Mouse (Mus musculus): ENCODE measurements around the gene Hrasls5. TPM values are rescaled to one million over a fixed set of nuclear protein-coding genes. Genes with fewer than 3 reads are reported as not detected.

Hrasls5 gene
- polyA plus RNA-seq, 1 experiment from 2014 or later = not detected

DNA sequence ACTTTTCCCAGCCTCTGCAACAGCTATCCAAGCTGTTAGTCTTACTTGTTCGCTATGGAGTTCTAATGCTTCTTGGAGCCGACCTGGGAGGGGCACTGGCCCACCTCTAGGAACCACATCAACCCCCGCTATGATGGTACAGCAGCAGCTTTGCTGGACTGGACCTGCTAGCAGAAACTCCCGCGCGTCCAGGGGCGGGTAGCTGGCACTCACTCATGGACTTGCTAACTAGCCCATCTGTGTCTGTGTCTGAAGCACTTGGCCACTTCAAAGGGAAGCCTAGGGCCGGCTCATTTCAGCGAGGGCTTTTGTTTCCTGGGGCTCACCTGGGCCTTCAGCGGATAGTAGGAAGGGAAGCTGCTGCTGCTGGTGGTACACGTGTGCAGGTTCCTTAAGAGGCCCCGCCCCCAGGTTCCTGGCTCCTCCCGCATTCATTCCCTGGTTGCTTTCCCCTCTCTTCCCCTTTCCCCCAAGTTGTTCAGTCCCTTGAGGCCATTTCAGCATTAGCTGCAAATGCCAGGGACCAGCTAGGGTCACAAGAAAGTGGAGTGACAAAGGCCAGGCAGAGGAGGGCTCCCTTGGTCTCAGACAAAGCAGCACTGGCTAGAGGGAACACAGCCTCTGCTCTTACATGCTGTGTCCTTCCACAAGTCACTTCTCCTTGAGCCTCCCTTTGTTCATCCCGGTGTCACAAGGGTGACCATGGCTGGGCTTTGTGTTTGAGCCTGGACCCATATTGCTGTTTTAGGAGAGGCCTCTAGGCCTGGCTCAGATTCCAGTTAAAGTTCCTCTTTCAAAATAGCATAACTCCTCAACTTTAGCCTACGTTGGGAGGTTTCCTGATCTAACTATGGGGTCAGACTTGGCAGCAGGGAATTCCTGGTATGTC is 5.3 kb upstream of the Hrasls5 start, which contains the start of gene Lgals12:
Gene Lgals12 (minus strand): TSS at position 393 of the 889 bp plus-strand sequence.
- peak within 1 kb of the TSS; percentile 68 for H3K4me2 ChIP-seq
- no peaks in the 10 kb centered on the region for H3K36me3 ChIP-seq (ENCODE audit: insufficient read depth)
- H3K27me3 ChIP-seq (ENCODE audit: insufficient read depth, low read length) = 0 out of 2 replicates have a peak, but pooled peaks cover 2% of the 10 kb centered on the region
- peak within 1 kb of the TSS; percentile 25; the same call in 1 of the 2 replicates for H3K9ac ChIP-seq
- H3K27ac ChIP-seq (ENCODE audit: low read depth) = peak within 1 kb of the TSS; percentile 66
- peak within 1 kb of the TSS; percentile 23 for H3K4me3 ChIP-seq (ENCODE audit: low read depth, low read length)
- ATAC-seq (ENCODE audit: insufficient read depth) = peak; percentile 45; the same call in 1 of the 2 replicates
- H3K9me3 ChIP-seq (ENCODE audit: low read depth, low read length) = no peaks in the 10 kb centered on the region
- 6% methylated on average over 15 of the region's 15 CpGs for WGBS
- H3K4me1 ChIP-seq (ENCODE audit: insufficient read depth) = peaks cover 15% of the 10 kb centered on the region
- no peak for TF ChIP-seq CTCF (IDR thresholded peaks at IDR 0.05; ENCODE audit: low read depth)
- DNase-seq = peak; percentile 48

DNA sequence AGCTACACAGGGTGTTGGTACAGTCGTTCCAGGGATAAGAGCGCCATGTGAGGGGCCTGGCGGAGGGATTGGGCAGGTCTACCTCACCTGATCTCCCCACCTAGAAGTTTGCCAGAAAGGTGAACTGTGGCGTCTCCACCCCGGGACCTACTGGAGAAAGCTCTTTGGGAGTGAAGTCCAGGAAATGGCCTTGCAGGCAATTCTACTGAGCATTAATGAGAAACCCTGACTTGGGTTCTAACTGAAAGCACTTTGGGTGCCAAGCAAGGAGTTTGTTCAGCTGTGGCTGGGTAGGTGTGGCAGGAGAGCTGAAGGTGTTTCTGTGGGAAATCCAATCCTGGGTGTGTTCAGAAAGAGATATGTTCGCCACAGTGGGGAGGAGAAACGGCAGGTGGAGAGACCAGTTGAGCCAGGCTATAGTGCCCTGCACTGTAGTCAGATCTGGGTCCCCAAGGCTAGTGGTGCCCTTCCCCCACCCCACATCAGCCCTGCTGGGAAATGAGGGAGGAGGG is 4.6 kb upstream of the Hrasls5 start:
- DNase-seq (no peak), ATAC-seq (ENCODE audit: insufficient read depth) (peak; percentile 53)
- H3K4me2 ChIP-seq = 0 out of 2 replicates have a peak overlapping the region, but pooled peaks have one; percentile 7
- no peak for TF ChIP-seq CTCF (IDR thresholded peaks at IDR 0.05; ENCODE audit: low read depth)
- peak overlapping the region; percentile 66 for H3K27ac ChIP-seq (ENCODE audit: low read depth)
- no peak overlapping the region for H3K4me3 ChIP-seq (ENCODE audit: low read depth, low read length)
- 0 out of 2 replicates have a peak, but pooled peaks cover 6% of the 10 kb centered on the region for H3K27me3 ChIP-seq (ENCODE audit: insufficient read depth, low read length)
- 59% methylated on average over 7 of the region's 7 CpGs for WGBS
- H3K4me1 ChIP-seq (ENCODE audit: insufficient read depth) = peaks cover 18% of the 10 kb centered on the region
- no peaks in the 10 kb centered on the region for H3K36me3 ChIP-seq (ENCODE audit: insufficient read depth)
- no peaks in the 10 kb centered on the region for H3K9me3 ChIP-seq (ENCODE audit: low read depth, low read length)
- no peak overlapping the region for H3K9ac ChIP-seq

DNA sequence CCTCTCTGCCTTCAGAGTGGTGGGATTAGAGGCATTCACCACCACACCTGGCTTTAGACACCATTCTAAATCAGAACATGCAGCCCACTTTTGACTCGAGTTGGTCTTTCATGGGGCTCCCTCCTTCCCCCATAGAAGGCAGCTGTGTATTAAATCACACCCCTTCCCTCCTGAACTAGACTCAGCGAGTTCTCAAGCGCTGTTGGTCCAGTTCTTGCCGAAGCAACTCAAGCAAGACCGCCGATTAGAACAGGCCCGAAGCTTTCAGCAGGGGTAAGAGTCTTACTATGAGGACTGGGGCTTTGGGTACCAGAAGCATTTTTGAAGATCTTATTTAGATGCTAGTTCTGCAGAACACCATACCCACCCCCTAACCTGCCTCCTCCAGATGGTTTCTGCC is 810 bp downstream of the Hrasls5 start:
- no peak for ATAC-seq (ENCODE audit: insufficient read depth)
- Histone ChIP-seq H3K27ac (ENCODE audit: low read depth) (no peak overlapping the region), H3K4me2 (no peak overlapping the region), H3K36me3 (ENCODE audit: insufficient read depth) (no peaks in the 10 kb centered on the region), H3K27me3 (ENCODE audit: insufficient read depth, low read length) (0 out of 2 replicates have a peak, but pooled peaks cover 4% of the 10 kb centered on the region), H3K9me3 (ENCODE audit: low read depth, low read length) (no peaks in the 10 kb centered on the region), H3K4me1 (ENCODE audit: insufficient read depth) (0 out of 2 replicates have a peak, but pooled peaks cover 3% of the 10 kb centered on the region), H3K4me3 (ENCODE audit: low read depth, low read length) (no peak overlapping the region), H3K9ac (no peak overlapping the region)
- DNase-seq = no peak
- TF ChIP-seq CTCF (IDR thresholded peaks at IDR 0.05; ENCODE audit: low read depth) = no peak
- 84% methylated on average over 7 of the region's 7 CpGs for WGBS

DNA sequence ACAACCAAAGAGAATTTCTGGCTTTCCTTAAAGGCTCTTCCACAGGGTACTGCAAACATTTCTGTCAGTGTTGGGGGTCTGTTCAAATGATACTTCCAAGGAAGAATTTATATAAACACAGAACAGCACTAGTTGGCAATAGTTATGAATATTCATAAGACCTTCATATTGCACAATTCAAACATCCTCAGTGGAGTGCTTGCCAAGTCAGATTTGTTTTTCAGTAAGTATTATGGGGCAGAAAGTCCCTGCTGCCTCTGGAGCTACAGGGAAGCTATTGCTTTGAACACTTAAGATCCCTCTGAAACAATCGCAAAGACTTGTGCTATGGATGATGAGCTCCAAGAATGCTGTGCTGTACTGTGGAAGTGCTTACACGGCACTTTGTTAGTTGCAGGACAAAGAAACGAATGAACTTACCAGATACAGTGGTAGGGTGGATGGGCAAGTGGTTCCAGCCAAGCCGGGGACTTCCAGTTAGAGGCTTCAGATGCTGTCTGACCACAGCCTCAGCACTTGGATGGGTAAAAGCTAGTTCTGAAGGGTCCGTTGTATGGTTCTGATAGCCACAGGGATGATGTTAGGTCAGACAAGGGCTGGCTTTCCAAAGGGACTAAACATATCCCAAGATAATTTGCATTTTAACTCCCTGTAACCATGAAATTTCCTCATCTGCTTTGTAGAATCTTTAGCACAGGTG is 4.0 kb downstream of the Hrasls5 start:
- Histone ChIP-seq H3K9me3 (ENCODE audit: low read depth, low read length) (no peaks in the 10 kb centered on the region), H3K4me1 (ENCODE audit: insufficient read depth) (0 out of 2 replicates have a peak, but pooled peaks cover 3% of the 10 kb centered on the region), H3K36me3 (ENCODE audit: insufficient read depth) (no peaks in the 10 kb centered on the region), H3K4me2 (no peak overlapping the region), H3K27me3 (ENCODE audit: insufficient read depth, low read length) (0 out of 2 replicates have a peak, but pooled peaks cover 4% of the 10 kb centered on the region), H3K9ac (no peak overlapping the region), H3K4me3 (ENCODE audit: low read depth, low read length) (no peak overlapping the region), H3K27ac (ENCODE audit: low read depth) (no peak overlapping the region)
- ATAC-seq (ENCODE audit: insufficient read depth) (no peak), DNase-seq (peak; percentile 71)
- TF ChIP-seq CTCF (IDR thresholded peaks at IDR 0.05; ENCODE audit: low read depth) = no peak
- WGBS = 68% methylated on average over 5 of the region's 5 CpGs

DNA sequence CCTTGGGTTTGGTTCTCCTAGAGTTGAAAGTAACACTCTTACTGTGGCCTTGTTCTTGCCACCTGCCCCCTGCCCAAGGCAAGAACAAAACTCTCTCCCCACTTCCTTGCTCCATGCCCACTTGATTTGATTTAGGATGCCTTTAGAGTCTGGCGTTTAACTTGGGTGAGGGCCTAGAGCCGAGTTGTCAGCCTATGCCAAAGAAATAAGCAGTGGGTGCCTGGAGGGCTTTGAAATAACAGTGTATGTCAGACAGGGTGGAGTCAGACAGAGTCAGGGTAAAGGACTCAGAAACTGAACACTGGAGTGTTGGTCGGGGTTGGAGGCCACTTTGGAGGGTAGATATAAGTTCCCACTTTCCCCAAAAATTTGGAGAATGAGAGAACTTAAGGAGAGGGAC is 4.7 kb downstream of the Hrasls5 start:
- H3K36me3 ChIP-seq (ENCODE audit: insufficient read depth) = no peaks in the 10 kb centered on the region
- WGBS = 50% methylated on average over 3 of the region's 3 CpGs

DNA sequence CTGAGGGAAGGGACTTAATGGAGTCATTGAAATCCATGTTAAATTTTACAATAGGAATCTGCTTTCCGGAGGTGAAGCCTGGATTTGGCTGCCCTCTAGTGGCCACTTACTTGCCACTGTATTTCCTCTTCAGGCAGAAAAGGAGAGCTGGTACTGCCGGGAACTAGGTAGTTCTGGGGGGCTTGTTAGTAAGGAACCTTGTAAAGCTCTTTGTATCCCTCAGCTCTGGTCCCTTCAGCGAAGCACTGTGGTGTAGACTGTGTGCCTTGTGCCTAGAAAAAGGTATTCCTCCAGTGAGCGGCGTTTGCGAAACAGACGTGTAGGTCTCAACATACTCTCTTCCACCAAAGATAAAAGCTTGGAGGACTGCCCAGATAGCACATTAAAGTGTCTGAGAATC is 5.4 kb downstream of the Hrasls5 start:
- no peak overlapping the region for H3K4me3 ChIP-seq (ENCODE audit: low read depth, low read length)
- H3K4me1 ChIP-seq (ENCODE audit: insufficient read depth) = no peaks in the 10 kb centered on the region
- DNase-seq = peak; percentile 94
- H3K4me2 ChIP-seq = peak overlapping the region; percentile 10; the same call in 1 of the 2 replicates
- H3K27me3 ChIP-seq (ENCODE audit: insufficient read depth, low read length) = no peaks in the 10 kb centered on the region
- ATAC-seq (ENCODE audit: insufficient read depth) = peak; percentile 46; the same call in 1 of the 2 replicates
- 31% methylated on average over 7 of the region's 7 CpGs for WGBS
- no peak overlapping the region for H3K27ac ChIP-seq (ENCODE audit: low read depth)
- no peaks in the 10 kb centered on the region for H3K9me3 ChIP-seq (ENCODE audit: low read depth, low read length)
- TF ChIP-seq CTCF (IDR thresholded peaks at IDR 0.05; ENCODE audit: low read depth) = peak; percentile 85
- no peak overlapping the region for H3K9ac ChIP-seq
- H3K36me3 ChIP-seq (ENCODE audit: insufficient read depth) = no peaks in the 10 kb centered on the region

More for the DNA sequence above, 4.7 kb downstream of the Hrasls5 start:
- 0 out of 2 replicates have a peak, but pooled peaks cover 3% of the 10 kb centered on the region for H3K4me1 ChIP-seq (ENCODE audit: insufficient read depth)
- no peak for DNase-seq
- H3K27me3 ChIP-seq (ENCODE audit: insufficient read depth, low read length) = 0 out of 2 replicates have a peak, but pooled peaks cover 4% of the 10 kb centered on the region
- no peaks in the 10 kb centered on the region for H3K9me3 ChIP-seq (ENCODE audit: low read depth, low read length)
- no peak overlapping the region for H3K9ac ChIP-seq
- 0 out of 2 replicates have a peak, but pooled peaks have one; percentile 19 for ATAC-seq (ENCODE audit: insufficient read depth)
- no peak for TF ChIP-seq CTCF (IDR thresholded peaks at IDR 0.05; ENCODE audit: low read depth)
- no peak overlapping the region for H3K27ac ChIP-seq (ENCODE audit: low read depth)
- H3K4me2 ChIP-seq = no peak overlapping the region
- no peak overlapping the region for H3K4me3 ChIP-seq (ENCODE audit: low read depth, low read length)

All from lung, embryonic 14.5 days (tissue).